Mouse (Mus musculus) erythroblast, embryonic 14.5 days (primary cell): Measurements from ENCODE around the gene Slc35a1. TPM values are rescaled to one million over a fixed set of nuclear protein-coding genes. Genes with fewer than 3 reads are reported as not detected.

Experiments used
- H3K27me3 ChIP-seq: 2 replicates; pipeline ENCODE4 v1.6.1; 2012; ENCODE audit warnings: inconsistent platforms; ENCODE audit not compliant: control insufficient read depth
- H3K36me3 ChIP-seq: 2 replicates; pipeline ENCODE4 v1.6.1; 2012; ENCODE audit warnings: mild to moderate bottlenecking, inconsistent platforms; ENCODE audit not compliant: control insufficient read depth
- H3K4me1 ChIP-seq: 2 replicates; pipeline ENCODE4 v1.6.1; 2012; ENCODE audit warnings: inconsistent platforms; ENCODE audit not compliant: control insufficient read depth
- H3K4me3 ChIP-seq: replicated peaks from 2 replicates; pipeline ENCODE3; 2012; ENCODE audit warnings: moderate library complexity, mild to moderate bottlenecking, inconsistent platforms
- H3K9me3 ChIP-seq: 2 replicates; pipeline ENCODE4 v1.6.1; 2012; ENCODE audit warnings: low read length, inconsistent platforms, mixed read lengths; ENCODE audit not compliant: control insufficient read depth
- GATA1 ChIP-seq: IDR thresholded peaks from 2 replicates; pipeline ENCODE4 v1.6.1; 2012; ENCODE audit warnings: low read length, inconsistent platforms, mixed read lengths
- TAL1 ChIP-seq: IDR thresholded peaks from 3 replicates; pipeline ENCODE4 v1.6.1; 2012; ENCODE audit warnings: low read length, inconsistent platforms, mixed read lengths
- polyA plus RNA-seq: library from polyadenylated mRNA; stranded (reverse); fragments of >175 nt; gene quantifications from 2 replicates; pipeline ENCODE4 v1.2.3, GENCODE M21; 2012

Gene Slc35a1
- polyA plus RNA-seq, 1 experiment, result 0.12 TPM

DNA sequence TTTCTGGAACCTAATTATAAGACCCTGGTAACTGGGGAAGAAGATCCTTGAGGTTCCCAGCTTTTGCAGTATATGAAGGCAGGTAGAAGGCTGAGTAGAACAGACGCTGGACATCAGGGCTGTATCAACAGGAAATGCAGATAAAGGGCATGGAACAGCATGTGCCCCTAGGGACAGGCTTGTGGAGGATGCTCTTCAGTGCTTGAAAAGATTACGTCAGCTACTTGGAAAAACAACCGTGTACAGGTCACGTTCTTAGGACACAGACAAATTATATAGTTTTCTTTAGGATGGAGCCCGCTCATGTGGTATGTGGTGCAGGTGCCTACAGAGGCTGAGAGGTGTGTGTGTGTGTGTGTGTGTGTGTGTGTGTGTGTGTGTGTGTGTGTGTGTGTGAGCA lies 51.2 kb downstream of the Slc35a1 start:
- peaks cover 34% of the 10 kb centered on the region for H3K36me3 ChIP-seq

DNA sequence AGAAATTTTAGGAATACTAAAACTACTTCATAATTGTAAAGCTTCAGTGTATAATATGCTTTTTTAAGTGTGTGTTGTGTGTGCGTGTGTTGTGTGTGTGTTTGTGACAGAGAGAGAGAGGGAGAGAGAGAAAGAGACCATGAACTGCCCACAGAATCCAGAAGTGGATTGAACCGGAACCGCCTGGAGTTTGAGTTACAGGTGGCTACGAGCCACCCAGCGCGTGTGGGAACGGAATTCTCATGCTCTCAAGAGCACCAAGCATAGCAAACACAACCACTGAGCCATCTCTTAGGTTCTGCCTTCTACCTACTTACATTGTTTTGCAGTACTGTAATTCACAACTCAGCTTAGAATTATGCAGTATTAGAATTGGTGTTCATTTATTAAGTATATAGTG lies 53.1 kb downstream of the Slc35a1 start:
- H3K27me3 ChIP-seq, result no peaks in the 10 kb centered on the region
- TF ChIP-seq TAL1 (no peak), GATA1 (no peak)
- H3K4me1 ChIP-seq, result no peaks in the 10 kb centered on the region
- H3K4me3 ChIP-seq, result no peak overlapping the region
- H3K9me3 ChIP-seq, result no peaks in the 10 kb centered on the region
- H3K36me3 ChIP-seq, result peaks cover 30% of the 10 kb centered on the region

More for the DNA sequence above, 51.2 kb downstream of the Slc35a1 start:
- TF ChIP-seq TAL1 (no peak), GATA1 (no peak)
- Histone ChIP-seq H3K9me3 (no peaks in the 10 kb centered on the region), H3K4me1 (no peaks in the 10 kb centered on the region), H3K27me3 (no peaks in the 10 kb centered on the region), H3K4me3 (no peak overlapping the region)

DNA sequence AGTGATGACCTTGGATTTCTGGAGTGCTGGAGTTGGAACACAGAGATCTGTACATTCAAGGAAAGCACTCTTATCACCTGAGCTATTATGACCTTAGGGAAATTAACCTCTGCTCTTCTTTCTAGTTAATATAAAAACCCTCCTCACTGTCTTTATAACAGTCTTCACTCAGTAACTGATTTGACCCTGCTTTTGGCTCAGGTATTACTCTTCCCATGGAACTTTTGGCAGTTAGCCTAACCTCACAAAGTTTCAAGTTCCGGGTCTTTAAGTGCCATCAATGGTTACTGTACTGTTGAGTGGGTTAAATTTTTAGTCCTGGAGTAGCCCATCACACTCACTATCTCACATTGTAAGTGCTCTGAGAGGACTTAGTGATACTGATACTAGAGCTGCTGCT lies 57.3 kb downstream of the Slc35a1 start:
- Histone ChIP-seq H3K27me3 (no peaks in the 10 kb centered on the region), H3K9me3 (no peaks in the 10 kb centered on the region), H3K4me3 (no peak overlapping the region), H3K4me1 (no peaks in the 10 kb centered on the region), H3K36me3 (peaks cover 49% of the 10 kb centered on the region)
- TF ChIP-seq GATA1 (no peak), TAL1 (no peak)

DNA sequence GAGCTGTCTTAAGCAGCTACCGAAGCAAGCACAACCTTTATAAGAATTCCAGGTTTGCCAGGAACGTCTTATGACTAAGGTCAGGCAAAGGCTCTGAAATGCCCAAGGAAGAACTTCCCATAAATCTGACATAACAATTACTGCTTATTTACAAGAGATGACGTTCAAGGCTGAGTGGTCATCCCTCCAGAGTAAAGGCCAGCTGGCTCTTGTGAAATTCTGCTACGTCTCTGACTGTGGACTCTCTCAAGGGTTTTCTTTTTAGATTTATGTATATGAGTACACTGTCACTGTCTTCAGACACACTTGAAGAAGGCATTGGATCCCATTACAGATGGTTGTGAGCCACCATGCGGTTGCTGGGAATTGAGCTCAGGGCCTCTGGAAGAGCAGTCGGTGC lies 60.8 kb downstream of the Slc35a1 start:
- Histone ChIP-seq H3K9me3 (no peaks in the 10 kb centered on the region), H3K36me3 (peaks cover 39% of the 10 kb centered on the region), H3K4me3 (no peak overlapping the region), H3K4me1 (no peaks in the 10 kb centered on the region), H3K27me3 (no peaks in the 10 kb centered on the region)
- TF ChIP-seq GATA1 (no peak), TAL1 (no peak)

DNA sequence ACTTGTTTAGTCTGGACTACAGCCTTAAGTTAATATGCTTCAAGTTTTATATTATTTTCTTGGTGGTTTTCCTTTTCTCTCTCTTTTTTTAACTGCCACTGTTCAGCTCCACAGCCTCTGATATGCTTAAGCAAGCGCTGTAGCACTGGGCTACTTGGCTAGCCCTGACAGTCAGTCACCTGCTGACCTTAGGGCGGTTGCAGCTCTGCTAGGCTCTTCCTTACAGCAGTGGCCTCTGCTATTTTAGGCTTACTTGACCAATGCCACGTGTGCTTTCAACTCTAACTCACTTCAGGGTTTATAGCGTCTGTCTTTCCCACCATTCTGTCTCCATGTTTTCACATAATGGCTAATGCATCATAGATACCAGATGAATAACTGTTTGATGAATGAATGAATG lies 61.7 kb downstream of the Slc35a1 start:
- Histone ChIP-seq H3K9me3 (no peaks in the 10 kb centered on the region), H3K4me1 (no peaks in the 10 kb centered on the region), H3K36me3 (peaks cover 33% of the 10 kb centered on the region), H3K4me3 (no peak overlapping the region), H3K27me3 (no peaks in the 10 kb centered on the region)
- TF ChIP-seq GATA1 (no peak), TAL1 (no peak)

DNA sequence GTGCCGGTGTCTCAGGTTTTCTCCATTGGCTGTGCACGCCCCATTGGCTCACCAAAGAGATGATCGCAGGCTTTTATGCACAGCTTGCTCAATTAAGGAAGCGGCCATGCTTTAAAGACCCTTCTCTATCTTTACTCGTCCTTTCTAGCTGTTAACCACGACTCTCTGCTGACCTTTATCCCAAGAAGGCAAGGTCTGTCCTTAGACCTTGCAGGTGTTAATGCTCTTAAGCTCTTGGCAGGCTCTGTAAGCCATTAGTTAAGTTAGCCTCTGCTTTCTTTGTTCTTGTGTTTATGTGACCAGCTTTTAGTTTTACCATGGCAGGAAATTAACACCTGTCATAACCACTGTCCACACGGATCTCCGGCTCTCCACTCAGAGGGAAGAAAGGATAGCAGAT lies 71.1 kb downstream of the Slc35a1 start:
- TF ChIP-seq GATA1 (no peak), TAL1 (no peak)
- peaks cover 38% of the 10 kb centered on the region for H3K4me1 ChIP-seq
- H3K36me3 ChIP-seq, result peaks cover 7% of the 10 kb centered on the region
- H3K27me3 ChIP-seq, result no peaks in the 10 kb centered on the region
- peak overlapping the region; percentile 97 for H3K4me3 ChIP-seq
- H3K9me3 ChIP-seq, result no peaks in the 10 kb centered on the region

DNA sequence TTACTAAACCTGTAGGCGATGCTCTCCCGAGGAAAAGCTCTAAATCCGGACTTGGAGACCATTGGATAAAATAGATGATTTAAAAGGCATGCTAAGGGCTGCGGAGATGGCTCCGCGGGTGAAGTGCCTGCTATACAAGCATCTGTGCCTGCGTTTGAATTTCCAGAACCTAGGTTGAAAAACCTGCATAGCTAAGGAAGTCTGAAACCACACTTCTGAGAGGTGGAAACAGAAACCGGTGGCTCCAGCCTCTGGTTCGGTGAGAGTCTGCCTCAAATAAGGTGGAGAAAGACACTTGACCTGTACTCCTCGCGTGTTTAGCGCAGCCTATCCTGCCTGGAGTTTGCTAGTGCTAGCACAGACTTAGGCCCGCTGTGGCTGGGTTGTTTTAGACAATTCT lies 71.9 kb downstream of the Slc35a1 start:
- Histone ChIP-seq H3K4me1 (peaks cover 38% of the 10 kb centered on the region), H3K4me3 (peak overlapping the region; percentile 97), H3K36me3 (peaks cover 8% of the 10 kb centered on the region), H3K9me3 (no peaks in the 10 kb centered on the region), H3K27me3 (no peaks in the 10 kb centered on the region)
- no peak for TF ChIP-seq TAL1
- no peak for TF ChIP-seq GATA1

DNA sequence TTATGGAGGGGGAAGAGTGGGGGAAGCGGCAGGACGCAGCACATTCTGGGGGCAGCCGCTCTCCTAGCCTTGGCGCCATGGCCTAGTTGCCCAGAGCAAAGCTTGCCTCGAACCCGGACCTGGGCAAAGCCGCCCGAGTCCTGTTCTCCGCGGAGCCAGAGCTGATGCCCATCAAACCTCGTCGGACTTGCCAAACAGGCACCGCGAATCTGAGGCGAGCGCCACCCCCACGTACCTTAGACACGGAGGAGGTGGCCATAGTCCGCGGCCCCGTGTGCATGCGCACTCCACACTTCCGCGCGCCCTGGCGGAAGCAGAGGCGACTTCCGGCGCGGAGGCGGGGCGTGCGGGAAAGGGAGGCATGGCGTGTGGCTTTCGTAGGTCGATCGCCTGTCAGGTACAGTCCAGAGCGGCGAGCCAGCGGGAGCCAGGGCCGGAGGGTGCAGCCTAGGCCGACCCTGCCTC lies 72.6 kb downstream of the Slc35a1 start, which contains the start of the genes Orc3 and Rars2:
Gene Orc3 (minus strand): TSS at position 315 of the 465 bp plus-strand sequence.
Gene Rars2 (plus strand): TSS at position 328 of the 465 bp plus-strand sequence.
- no peak for TF ChIP-seq TAL1
- no peak for TF ChIP-seq GATA1
- peaks cover 38% of the 10 kb centered on the region for H3K4me1 ChIP-seq
- H3K9me3 ChIP-seq, result no peaks in the 10 kb centered on the region
- no peaks in the 10 kb centered on the region for H3K27me3 ChIP-seq
- peaks cover 12% of the 10 kb centered on the region for H3K36me3 ChIP-seq
- peak within 1 kb of the TSS; percentile 97 for H3K4me3 ChIP-seq

DNA sequence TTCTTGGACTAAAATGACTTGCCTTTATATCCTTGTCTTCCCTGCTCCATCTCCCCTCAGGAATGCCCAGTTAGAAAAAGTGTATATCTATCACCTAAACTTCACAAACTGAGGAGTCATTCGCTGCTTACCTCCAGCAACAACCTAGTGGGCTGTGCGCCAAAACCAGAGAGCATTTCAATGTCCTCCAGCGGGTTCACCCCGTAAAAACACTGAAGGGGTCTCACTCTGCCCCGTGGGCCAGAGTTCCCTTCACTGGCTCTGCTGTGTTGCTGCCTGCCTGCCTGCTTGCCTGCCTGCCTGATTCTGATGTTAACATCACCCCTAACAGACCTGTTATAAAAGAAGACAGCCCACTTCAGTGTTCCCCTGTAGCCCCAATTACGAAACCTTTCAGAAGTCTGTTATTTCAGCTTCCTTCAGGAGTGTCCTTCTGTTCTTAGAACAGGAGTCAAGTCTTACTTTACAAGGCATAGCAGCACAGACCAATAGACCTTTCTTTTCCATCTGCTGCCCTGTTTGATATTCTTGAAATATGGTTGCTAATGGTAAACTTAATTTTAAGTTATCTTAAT lies 73.6 kb downstream of the Slc35a1 start:
- Histone ChIP-seq H3K27me3 (no peaks in the 10 kb centered on the region), H3K9me3 (no peaks in the 10 kb centered on the region), H3K4me1 (peaks cover 38% of the 10 kb centered on the region), H3K4me3 (peak overlapping the region; percentile 97), H3K36me3 (peaks cover 21% of the 10 kb centered on the region)
- no peak for TF ChIP-seq GATA1
- no peak for TF ChIP-seq TAL1

Other genes with a start within 250 kb of the Slc35a1 start
- 9.7 and 12.5 TPM in 2 replicates for gene Akirin2, start 136.5 kb downstream of the Slc35a1 start, polyA plus RNA-seq
- 0.38 and 0.45 TPM in 2 replicates for gene Orc3, start 72.5 kb downstream of the Slc35a1 start, polyA plus RNA-seq
- gene Rars2, start 72.5 kb downstream of the Slc35a1 start, polyA plus RNA-seq, result 0.07 and 0.14 TPM in 2 replicates
- gene Cfap206, start 42.8 kb upstream of the Slc35a1 start, polyA plus RNA-seq, result 0.02 TPM in 1 of 2 replicates, not detected in the other
- not detected in 2 replicates for gene Gm136, start 68.8 kb upstream of the Slc35a1 start, polyA plus RNA-seq
- gene Smim8, start 91.0 kb upstream of the Slc35a1 start, polyA plus RNA-seq, result 1.2 and 1.4 TPM in 2 replicates
- 0.03 TPM in 1 of 2 replicates, not detected in the other for gene Zfp292, start 195.5 kb upstream of the Slc35a1 start, polyA plus RNA-seq
- not detected in 2 replicates for gene Cga, start 206.3 kb upstream of the Slc35a1 start, polyA plus RNA-seq